Mouse (Mus musculus): Measurements from ENCODE around the gene Hoxc10.

DNA sequence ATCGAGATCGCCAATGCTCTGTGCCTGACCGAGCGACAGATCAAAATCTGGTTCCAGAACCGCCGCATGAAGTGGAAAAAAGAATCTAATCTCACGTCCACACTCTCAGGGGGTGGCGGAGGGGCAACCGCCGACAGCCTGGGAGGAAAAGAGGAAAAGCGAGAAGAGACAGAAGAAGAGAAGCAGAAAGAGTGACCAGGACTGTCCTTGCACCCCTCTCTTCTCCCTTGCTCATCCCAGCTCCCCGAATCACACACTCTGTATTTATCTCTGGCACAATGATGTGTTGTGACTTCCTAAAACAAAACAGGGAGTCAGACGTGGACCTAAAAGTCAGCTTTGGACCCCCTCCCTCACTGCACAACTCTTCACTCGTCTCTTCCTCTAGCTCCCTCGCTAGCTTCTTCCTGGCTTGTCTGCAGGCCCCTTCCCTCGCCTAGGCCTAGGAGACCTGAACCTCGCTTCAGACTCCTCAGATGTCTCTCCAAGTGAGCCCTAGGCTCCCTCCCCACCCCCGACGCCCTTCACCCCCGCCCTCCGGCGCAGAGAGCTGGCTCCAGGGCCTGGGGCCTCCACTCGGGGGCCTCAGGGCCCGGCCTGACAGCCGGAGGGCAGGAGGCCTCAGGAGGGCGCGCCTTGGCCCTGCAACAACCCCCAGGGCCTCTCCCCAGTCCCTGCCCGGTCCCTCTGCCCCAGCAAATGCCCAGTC is 44.4 kb downstream of the Hoxc10 start:
- TF ChIP-seq CTCF (conservative IDR thresholded peaks at IDR 0.05; ENCODE audit: low read length) (no peak), NANOG (IDR thresholded peaks at IDR 0.05; ENCODE audit: borderline replicate concordance, low read length) (no peak), POU5F1 (IDR thresholded peaks at IDR 0.05; ENCODE audit: borderline replicate concordance, low read length) (no peak)
